Mouse (Mus musculus) effector memory CD4-positive, alpha-beta T cell, adult 7 months (primary cell): ENCODE measurements around the gene Zfp462. TPM values are rescaled to one million over a fixed set of nuclear protein-coding genes. Genes with fewer than 3 reads are reported as not detected.

ENCODE experiments used
- polyA plus RNA-seq: library from polyadenylated mRNA; unstranded; fragments of 100-300 nt; shearing (Covaris generic); gene quantifications from one replicate; pipeline ENCODE4 v1.2.1, GENCODE M21; 2017

The Zfp462 gene
- polyA plus RNA-seq = 0.05 TPM

DNA sequence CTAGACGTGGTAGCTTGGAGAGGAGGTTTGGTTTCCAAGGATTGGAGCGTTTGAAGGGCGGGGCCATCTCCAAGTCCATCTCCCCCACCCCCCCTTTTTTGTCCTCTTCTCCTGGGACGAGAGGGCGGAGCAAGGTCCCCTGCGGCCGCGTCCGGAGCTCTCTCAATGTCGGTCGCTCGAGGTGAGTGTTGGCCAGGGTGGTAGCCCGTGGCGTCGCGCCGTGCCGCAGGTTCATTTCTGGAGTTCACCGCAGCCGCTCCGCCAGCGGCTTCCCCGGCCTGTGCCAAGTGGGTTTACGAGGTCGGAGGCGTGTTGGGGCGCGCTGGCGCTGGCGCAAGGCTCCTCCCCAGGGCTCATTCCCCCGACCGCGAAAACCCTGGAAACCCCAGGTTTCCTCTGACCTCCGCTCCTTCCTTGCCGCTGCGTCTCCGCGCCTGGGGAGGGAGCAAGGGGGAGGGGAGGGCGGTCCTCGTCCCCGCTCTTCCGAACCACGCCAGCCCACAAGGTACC is at the start of gene Zfp462:
Gene Zfp462, plus strand, starts transcription at position 128 of the 510 bp plus-strand sequence.

